Mouse (Mus musculus) hindbrain, embryonic 16.5 days (tissue): ENCODE data around the gene Mybpc1. TPM values are rescaled to one million over a fixed set of nuclear protein-coding genes. Genes with fewer than 3 reads are reported as not detected.

Experiments
- ATAC-seq: fragments of 200-750 bp; cut with Nextera tagmentation; 2 replicates; pipeline ENCODE4 v1.8.0; 2017; ENCODE audit warnings: moderate TSS enrichment, moderate library complexity
- H3K27ac ChIP-seq: fragments of 300-500 bp; sonication (generic); 2 replicates; pipeline ENCODE4 v1.5.1; 2014; ENCODE audit warnings: low read depth, mild to moderate bottlenecking, control low read depth, low read length, moderate library complexity
- H3K27me3 ChIP-seq: fragments of 300-500 bp; sonication (generic); replicated peaks from 2 replicates; pipeline ENCODE4 v1.6.1; 2014; ENCODE audit warnings: low read length; ENCODE audit not compliant: control insufficient read depth, insufficient read depth
- H3K36me3 ChIP-seq: fragments of 300-500 bp; sonication (generic); 2 replicates; pipeline ENCODE4 v1.6.1; 2014; ENCODE audit warnings: mild to moderate bottlenecking, low read length, moderate library complexity, mixed read lengths; ENCODE audit not compliant: control insufficient read depth, insufficient read depth
- H3K4me1 ChIP-seq: fragments of 300-500 bp; sonication (generic); 2 replicates; pipeline ENCODE4 v1.6.1; 2014; ENCODE audit warnings: low read depth, low read length; ENCODE audit not compliant: control insufficient read depth, insufficient read depth
- H3K4me2 ChIP-seq: fragments of 300-500 bp; sonication (generic); 2 replicates; pipeline ENCODE4 v1.6.1; 2014; ENCODE audit warnings: mild to moderate bottlenecking, low read length, control low read depth, moderate library complexity
- H3K4me3 ChIP-seq: fragments of 300-500 bp; sonication (generic); 2 replicates; pipeline ENCODE4 v1.5.1; 2014; ENCODE audit warnings: mild to moderate bottlenecking, low read length, control low read depth, moderate library complexity
- H3K9ac ChIP-seq: fragments of 300-500 bp; sonication (generic); 2 replicates; pipeline ENCODE4 v1.6.1; 2014; ENCODE audit warnings: low read depth, mild to moderate bottlenecking, control low read depth, low read length, moderate library complexity
- H3K9me3 ChIP-seq: fragments of 300-500 bp; sonication (generic); 2 replicates; pipeline ENCODE4 v1.6.1; 2014; ENCODE audit warnings: mild to moderate bottlenecking, low read length, moderate library complexity; ENCODE audit not compliant: control insufficient read depth
- WGBS: fragments of 180-500 bp; shearing (Covaris S2); extraction: QIAGEN DNeasy Blood & Tissue Kit; methylation state at CpG from one replicate; pipeline ENCODE4 v1.1.7; 2014; 5-methylcytosine and 5-hydroxymethylcytosine counted together
- polyA plus RNA-seq: library from polyadenylated mRNA; unstranded; fragments of >200 nt; fragmentation: Nextera tagmentation; extraction: Ambion mirVana; gene quantifications from 2 replicates; pipeline ENCODE4 v1.2.1, GENCODE M21; 2015

Gene Mybpc1
- polyA plus RNA-seq, 1 experiment from 2014 or later, result 3.4 TPM

DNA sequence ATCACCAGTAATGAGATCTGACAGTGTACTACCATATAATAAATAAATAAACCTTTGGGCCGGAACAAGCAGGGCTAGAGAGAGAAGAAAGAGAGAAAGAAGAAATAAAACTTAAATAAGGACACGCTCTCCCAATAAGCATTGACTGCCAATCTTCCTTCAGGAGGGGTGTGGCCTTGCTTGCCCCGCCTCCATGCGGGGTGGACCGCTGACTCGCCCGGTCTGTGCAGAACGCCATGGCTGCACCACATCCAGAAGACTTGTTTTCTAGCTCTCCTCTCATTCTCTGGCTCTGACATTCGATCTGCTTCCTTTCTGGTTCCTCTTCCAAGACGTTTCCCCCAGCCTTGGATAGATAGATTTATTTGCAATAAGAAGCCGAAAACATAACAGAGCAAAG lies 8.1 kb upstream of the Mybpc1 start:
- ATAC-seq, result no peak
- 93% methylated on average over 11 of the region's 11 CpGs for WGBS
- H3K4me3 ChIP-seq, result no peak overlapping the region
- no peak overlapping the region for H3K9ac ChIP-seq
- H3K4me2 ChIP-seq, result no peak overlapping the region
- no peaks in the 10 kb centered on the region for H3K9me3 ChIP-seq
- no peaks in the 10 kb centered on the region for H3K4me1 ChIP-seq
- H3K27ac ChIP-seq, result no peak overlapping the region
- H3K36me3 ChIP-seq, result no peaks in the 10 kb centered on the region
- H3K27me3 ChIP-seq, result no peaks in the 10 kb centered on the region

DNA sequence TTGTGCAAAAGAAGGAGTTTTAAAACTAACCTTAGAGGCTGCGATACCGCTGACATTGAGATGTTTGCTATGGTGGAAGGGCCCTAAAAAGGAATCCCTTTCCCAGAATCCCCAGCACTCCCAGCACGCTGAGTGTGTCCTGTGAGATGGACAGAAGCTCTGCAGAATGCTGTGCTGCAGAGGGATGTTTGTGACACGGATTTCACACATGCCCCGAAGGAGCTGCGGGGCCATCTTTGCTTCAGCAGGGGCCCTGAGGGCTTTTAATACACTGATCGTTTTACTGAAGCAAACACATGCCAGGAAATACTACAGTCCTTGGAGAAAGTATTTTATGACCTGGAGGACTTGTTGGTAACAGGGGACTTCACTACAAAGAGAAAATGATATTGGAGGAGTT lies 1.7 kb upstream of the Mybpc1 start:
- no peaks in the 10 kb centered on the region for H3K36me3 ChIP-seq
- H3K4me1 ChIP-seq, result peaks cover 3% of the 10 kb centered on the region
- no peak overlapping the region for H3K27ac ChIP-seq
- 79% methylated on average over 7 of the region's 7 CpGs for WGBS
- no peak for ATAC-seq
- H3K4me3 ChIP-seq, result no peak overlapping the region
- no peaks in the 10 kb centered on the region for H3K9me3 ChIP-seq
- no peaks in the 10 kb centered on the region for H3K27me3 ChIP-seq
- H3K9ac ChIP-seq, result no peak overlapping the region
- H3K4me2 ChIP-seq, result no peak overlapping the region

- ATAC-seq, result no peak
- WGBS, result 46% methylated on average over 8 of the region's 8 CpGs
- no peaks in the 10 kb centered on the region for H3K36me3 ChIP-seq
- no peak overlapping the region for H3K27ac ChIP-seq
- H3K9me3 ChIP-seq, result no peaks in the 10 kb centered on the region
- H3K9ac ChIP-seq, result no peak overlapping the region
- H3K4me1 ChIP-seq, result peaks cover 3% of the 10 kb centered on the region
- no peaks in the 10 kb centered on the region for H3K27me3 ChIP-seq
- H3K4me3 ChIP-seq, result no peak overlapping the region
- no peak overlapping the region for H3K4me2 ChIP-seq
Measured at GRCm38 (mm10) chr10:88606065-88606464, 1.1 kb upstream of the Mybpc1 start.

GRCm38 (mm10) chr10:88603773-88604172 lies 1.2 kb downstream of the Mybpc1 start:
- Histone ChIP-seq H3K27me3 (no peaks in the 10 kb centered on the region), H3K4me3 (no peak overlapping the region), H3K36me3 (no peaks in the 10 kb centered on the region), H3K9me3 (no peaks in the 10 kb centered on the region), H3K4me2 (no peak overlapping the region), H3K9ac (no peak overlapping the region), H3K27ac (no peak overlapping the region), H3K4me1 (peaks cover 3% of the 10 kb centered on the region)
- no peak for ATAC-seq
- WGBS, result 49% methylated on average over 2 of the region's 2 CpGs

DNA sequence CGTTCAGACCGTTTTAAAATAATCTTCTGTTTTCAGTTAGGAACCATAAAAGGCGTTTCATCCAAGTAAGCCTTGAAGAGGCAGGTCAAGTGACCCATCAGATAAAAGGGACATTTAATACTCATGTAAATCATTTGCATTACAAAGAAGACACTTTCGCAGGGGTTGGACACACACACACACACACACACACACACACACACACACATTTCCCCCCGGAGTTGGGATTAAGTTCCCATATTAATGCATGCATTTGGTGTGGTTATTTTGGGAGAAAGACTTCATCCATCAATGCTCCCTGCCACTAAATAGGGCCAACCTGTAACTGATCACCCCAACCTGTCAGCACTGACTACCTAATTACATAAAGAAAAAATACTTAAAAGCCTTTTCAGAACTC lies 1.7 kb downstream of the Mybpc1 start:
- no peak overlapping the region for H3K4me2 ChIP-seq
- peak; percentile 54; the same call in 1 of the 2 replicates for ATAC-seq
- no peaks in the 10 kb centered on the region for H3K9me3 ChIP-seq
- no peaks in the 10 kb centered on the region for H3K27me3 ChIP-seq
- H3K4me3 ChIP-seq, result no peak overlapping the region
- H3K27ac ChIP-seq, result no peak overlapping the region
- no peaks in the 10 kb centered on the region for H3K36me3 ChIP-seq
- no peak overlapping the region for H3K9ac ChIP-seq
- 14% methylated on average over 5 of the region's 5 CpGs for WGBS
- H3K4me1 ChIP-seq, result peaks cover 3% of the 10 kb centered on the region

DNA sequence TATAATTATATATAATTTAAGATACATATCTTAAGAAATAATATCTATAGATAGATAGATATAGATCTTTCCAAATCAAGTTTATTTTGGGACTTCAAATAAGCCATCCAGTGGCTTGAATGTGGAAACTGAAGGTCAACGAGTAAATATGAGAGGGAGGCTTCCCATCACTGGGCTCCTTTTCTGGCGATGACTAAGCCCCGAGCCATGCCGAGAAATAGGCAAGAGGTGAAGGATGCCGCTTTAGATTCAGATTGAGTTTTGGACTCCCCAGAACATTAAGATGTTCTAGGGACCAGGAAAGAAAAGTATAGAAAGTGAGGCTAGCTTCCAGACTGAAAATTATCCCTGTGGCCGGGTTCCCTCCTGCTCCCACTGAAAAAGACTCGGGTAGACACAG lies 4.4 kb downstream of the Mybpc1 start:
- no peak overlapping the region for H3K27ac ChIP-seq
- H3K9me3 ChIP-seq, result no peaks in the 10 kb centered on the region
- no peak overlapping the region for H3K4me2 ChIP-seq
- no peak for ATAC-seq
- 95% methylated on average over 7 of the region's 7 CpGs for WGBS
- peaks cover 3% of the 10 kb centered on the region for H3K4me1 ChIP-seq
- no peak overlapping the region for H3K4me3 ChIP-seq
- H3K9ac ChIP-seq, result no peak overlapping the region
- no peaks in the 10 kb centered on the region for H3K27me3 ChIP-seq
- no peaks in the 10 kb centered on the region for H3K36me3 ChIP-seq

GRCm38 (mm10) chr10:88592316-88592715 lies 12.6 kb downstream of the Mybpc1 start:
- H3K27me3 ChIP-seq, result no peaks in the 10 kb centered on the region
- no peaks in the 10 kb centered on the region for H3K36me3 ChIP-seq
- no peaks in the 10 kb centered on the region for H3K9me3 ChIP-seq
- WGBS, result 85% methylated on average over 4 of the region's 4 CpGs
- no peak overlapping the region for H3K9ac ChIP-seq
- H3K4me2 ChIP-seq, result no peak overlapping the region
- no peak overlapping the region for H3K4me3 ChIP-seq
- ATAC-seq, result no peak
- no peak overlapping the region for H3K27ac ChIP-seq
- H3K4me1 ChIP-seq, result no peaks in the 10 kb centered on the region

- H3K4me3 ChIP-seq, result no peak overlapping the region
Measured at GRCm38 (mm10) chr10:88591042-88591441, 13.9 kb downstream of the Mybpc1 start.

DNA sequence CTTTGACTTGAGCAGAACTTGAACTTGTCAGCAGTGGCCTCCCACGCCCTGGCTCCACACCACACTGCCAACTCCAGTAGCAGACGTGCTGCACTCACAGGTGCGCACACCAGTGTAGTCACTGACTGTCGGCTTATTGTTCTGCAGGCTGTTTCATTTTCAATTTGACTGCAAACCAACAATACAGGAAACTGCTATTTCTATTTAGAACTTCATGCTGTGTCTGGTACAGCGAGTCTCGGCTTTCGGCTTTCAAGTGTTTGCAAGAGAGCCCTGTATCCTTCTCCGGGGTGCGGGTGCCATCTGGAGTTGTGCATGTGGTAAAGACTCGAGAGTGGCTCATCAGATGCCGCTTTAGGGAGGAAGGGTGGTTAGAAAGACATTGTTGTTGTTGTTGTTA lies 20.5 kb downstream of the Mybpc1 start:
- no peak overlapping the region for H3K27ac ChIP-seq
- ATAC-seq, result no peak
- H3K36me3 ChIP-seq, result no peaks in the 10 kb centered on the region
- H3K9ac ChIP-seq, result no peak overlapping the region
- H3K9me3 ChIP-seq, result no peaks in the 10 kb centered on the region
- no peaks in the 10 kb centered on the region for H3K4me1 ChIP-seq
- H3K4me2 ChIP-seq, result no peak overlapping the region
- H3K4me3 ChIP-seq, result no peak overlapping the region
- 89% methylated on average over 11 of the region's 11 CpGs for WGBS
- H3K27me3 ChIP-seq, result no peaks in the 10 kb centered on the region

More at GRCm38 (mm10) chr10:88591042-88591441, 13.9 kb downstream of the Mybpc1 start:
- no peak overlapping the region for H3K9ac ChIP-seq
- H3K36me3 ChIP-seq, result no peaks in the 10 kb centered on the region
- ATAC-seq, result peak; percentile 89
- H3K4me1 ChIP-seq, result no peaks in the 10 kb centered on the region
- no peaks in the 10 kb centered on the region for H3K27me3 ChIP-seq
- H3K9me3 ChIP-seq, result no peaks in the 10 kb centered on the region
- peak overlapping the region; percentile 4; the same call in 1 of the 2 replicates for H3K4me2 ChIP-seq
- H3K27ac ChIP-seq, result no peak overlapping the region
- 48% methylated on average over 12 of the region's 12 CpGs for WGBS

DNA sequence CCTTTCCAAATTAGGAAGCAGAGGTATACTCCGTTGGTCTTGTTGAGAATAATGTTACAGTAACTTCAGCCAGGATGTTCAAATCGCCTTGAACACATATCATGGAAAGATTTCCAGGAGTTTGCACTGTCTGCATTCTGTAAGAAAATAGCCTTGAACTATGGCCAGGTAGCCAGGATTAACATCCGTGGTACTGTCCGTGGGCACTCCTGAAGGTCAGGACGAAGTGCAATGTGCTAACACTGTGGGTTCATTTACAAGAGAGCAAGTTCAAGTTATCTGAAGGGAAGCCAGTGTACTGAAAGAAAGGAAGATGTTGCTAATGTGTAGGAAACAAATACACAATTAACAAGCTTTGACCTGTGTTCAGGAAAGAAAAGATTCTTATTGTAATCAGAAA lies 24.2 kb downstream of the Mybpc1 start:
- Histone ChIP-seq H3K36me3 (no peaks in the 10 kb centered on the region), H3K27ac (no peak overlapping the region), H3K4me1 (no peaks in the 10 kb centered on the region), H3K4me2 (no peak overlapping the region), H3K27me3 (no peaks in the 10 kb centered on the region), H3K9me3 (no peaks in the 10 kb centered on the region), H3K4me3 (no peak overlapping the region), H3K9ac (no peak overlapping the region)
- ATAC-seq, result no peak
- 91% methylated on average over 5 of the region's 5 CpGs for WGBS
